Mouse (Mus musculus): ENCODE measurements at regions not wholly inside any gene's neighbourhood (a gene's known extent, or its start where the extent isn't known, plus 50 kb on each side); places are given as distances from the start of the nearest gene placed in this dataset.

DNA sequence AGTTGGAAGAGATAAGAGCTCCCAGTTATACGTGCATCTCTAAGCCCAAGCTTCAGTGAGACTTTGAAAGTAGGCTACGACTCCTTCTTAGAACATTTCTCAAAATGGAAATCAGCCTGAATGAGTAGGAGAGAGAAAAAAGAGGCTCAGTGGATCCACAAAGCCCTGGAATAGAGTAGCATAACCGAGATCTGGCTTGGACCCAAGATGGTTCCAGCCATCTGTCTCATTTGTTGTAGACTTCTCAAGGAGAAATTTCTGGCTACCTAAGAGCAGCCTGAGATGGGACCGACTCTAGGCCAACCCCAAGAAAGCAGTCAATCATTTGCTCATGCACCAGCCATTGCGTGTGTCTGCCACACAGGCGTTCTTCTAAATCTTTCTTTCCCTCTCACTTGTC lies 78.1 kb upstream of the Sox2 start:
- Histone ChIP-seq H3K9me3 (ENCODE audit: control insufficient read depth, low read length) (no peaks in the 10 kb centered on the region), H3K4me2 (replicated peaks; ENCODE audit: low read depth) (no peak overlapping the region), H3K27me3 (ENCODE audit: control insufficient read depth, insufficient read depth, low read length) (no peaks in the 10 kb centered on the region), H3K9ac (ENCODE audit: low read length) (no peak overlapping the region), H3K27ac (replicated peaks) (no peak overlapping the region), H3K4me1 (replicated peaks; ENCODE audit: control insufficient read depth, insufficient read depth) (no peaks in the 10 kb centered on the region), H3K4me3 (ENCODE audit: low read depth, low read length) (no peak overlapping the region), H3K36me3 (ENCODE audit: control insufficient read depth, insufficient read depth, low read length) (no peaks in the 10 kb centered on the region)
- WGBS: 81% methylated on average over 6 of the region's 6 CpGs
- no peak for ATAC-seq (ENCODE audit: low FRiP score, low TSS enrichment)
- TF ChIP-seq CTCF (IDR thresholded peaks at IDR 0.05; ENCODE audit: low read depth): no peak
- TF ChIP-seq EP300 (optimal IDR thresholded peaks at IDR 0.05): no peak
- DNase-seq (ENCODE audit: low spot score): no peak

DNA sequence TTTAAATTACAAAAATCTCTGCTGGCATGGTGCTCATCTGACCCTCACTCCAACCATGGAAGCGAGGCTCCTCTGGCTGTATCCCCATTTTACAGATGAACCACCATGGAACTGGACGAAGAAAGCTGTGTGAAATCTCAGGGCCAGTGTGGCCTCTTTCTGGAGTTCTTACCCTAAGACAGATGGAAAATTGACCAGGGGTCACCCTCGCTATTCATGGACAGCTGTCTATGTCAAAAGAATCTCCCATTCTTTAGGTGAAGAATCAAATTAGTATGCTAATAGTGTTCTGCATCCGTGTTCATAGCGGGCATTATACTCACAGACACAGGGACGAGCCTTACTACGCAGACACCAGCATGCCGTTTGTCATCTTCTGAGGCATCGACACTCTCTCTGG lies 78.6 kb upstream of the Sox2 start:
- H3K27me3 ChIP-seq (ENCODE audit: control insufficient read depth, insufficient read depth, low read length): no peaks in the 10 kb centered on the region
- no peak for TF ChIP-seq EP300 (optimal IDR thresholded peaks at IDR 0.05)
- no peak for TF ChIP-seq CTCF (IDR thresholded peaks at IDR 0.05; ENCODE audit: low read depth)
- no peaks in the 10 kb centered on the region for H3K36me3 ChIP-seq (ENCODE audit: control insufficient read depth, insufficient read depth, low read length)
- no peak for ATAC-seq (ENCODE audit: low FRiP score, low TSS enrichment)
- H3K4me1 ChIP-seq (replicated peaks; ENCODE audit: control insufficient read depth, insufficient read depth): no peaks in the 10 kb centered on the region
- 88% methylated on average over 9 of the region's 9 CpGs for WGBS
- H3K9me3 ChIP-seq (ENCODE audit: control insufficient read depth, low read length): no peaks in the 10 kb centered on the region
- no peak for DNase-seq (ENCODE audit: low spot score)
- H3K4me2 ChIP-seq (replicated peaks; ENCODE audit: low read depth): no peak overlapping the region
- H3K4me3 ChIP-seq (ENCODE audit: low read depth, low read length): no peak overlapping the region
- H3K27ac ChIP-seq (replicated peaks): no peak overlapping the region
- H3K9ac ChIP-seq (ENCODE audit: low read length): no peak overlapping the region

DNA sequence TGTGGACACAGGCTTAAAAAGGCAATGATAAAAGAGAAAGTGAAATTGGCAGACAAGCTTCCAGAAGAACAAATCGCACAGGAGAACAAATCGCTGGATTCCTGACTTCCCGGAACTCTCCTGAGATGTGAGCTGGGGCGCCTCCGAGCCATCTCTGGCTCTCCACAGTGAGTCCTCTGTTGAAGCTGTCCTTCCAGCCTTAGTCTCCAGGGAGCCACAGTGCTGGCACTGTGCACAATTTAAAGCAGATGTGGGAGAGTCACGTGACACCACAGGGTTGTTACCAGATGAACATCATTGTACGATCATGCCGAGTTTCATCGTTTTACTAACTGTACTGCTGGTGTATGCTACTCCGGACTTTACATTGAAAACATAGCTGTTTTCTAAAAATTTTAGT lies 80.2 kb upstream of the Sox2 start:
- H3K4me2 ChIP-seq (replicated peaks; ENCODE audit: low read depth): no peak overlapping the region
- WGBS: 80% methylated on average over 10 of the region's 10 CpGs
- TF ChIP-seq CTCF (IDR thresholded peaks at IDR 0.05; ENCODE audit: low read depth) (no peak), EP300 (optimal IDR thresholded peaks at IDR 0.05) (no peak)
- H3K4me3 ChIP-seq (ENCODE audit: low read depth, low read length): no peak overlapping the region
- ATAC-seq (ENCODE audit: low FRiP score, low TSS enrichment) (no peak), DNase-seq (ENCODE audit: low spot score) (no peak)
- no peak overlapping the region for H3K27ac ChIP-seq (replicated peaks)
- no peaks in the 10 kb centered on the region for H3K27me3 ChIP-seq (ENCODE audit: control insufficient read depth, insufficient read depth, low read length)
- H3K9ac ChIP-seq (ENCODE audit: low read length): no peak overlapping the region
- H3K9me3 ChIP-seq (ENCODE audit: control insufficient read depth, low read length): no peaks in the 10 kb centered on the region
- H3K36me3 ChIP-seq (ENCODE audit: control insufficient read depth, insufficient read depth, low read length): no peaks in the 10 kb centered on the region
- H3K4me1 ChIP-seq (replicated peaks; ENCODE audit: control insufficient read depth, insufficient read depth): no peaks in the 10 kb centered on the region

DNA sequence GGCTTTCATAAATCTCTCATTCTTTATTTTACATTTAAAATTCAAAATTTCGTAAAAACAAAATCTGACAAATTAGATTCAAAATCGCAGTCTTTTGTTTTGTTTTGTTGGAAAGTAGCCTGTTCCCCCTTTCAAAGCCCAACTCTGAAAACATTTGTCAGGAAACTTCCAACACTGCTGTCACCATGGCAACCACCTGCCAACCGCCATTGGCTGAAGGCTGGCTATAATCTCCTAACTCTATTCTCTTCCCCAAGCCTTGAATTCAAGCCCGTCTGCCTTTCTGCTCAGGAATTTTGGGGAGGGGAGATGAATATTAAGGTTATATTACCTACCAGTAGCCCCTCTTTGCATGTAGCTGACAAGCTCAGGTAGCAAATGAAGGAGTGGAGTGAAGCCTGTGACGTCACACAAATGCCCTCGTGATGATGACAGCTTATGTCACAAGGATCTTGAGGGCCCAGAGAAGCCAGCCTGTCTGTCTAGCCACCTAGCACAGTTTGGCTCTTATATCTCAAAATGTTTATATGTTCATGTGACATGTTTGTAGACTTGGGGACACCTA lies 82.0 kb upstream of the Sox2 start:
- no peaks in the 10 kb centered on the region for H3K36me3 ChIP-seq (ENCODE audit: control insufficient read depth, insufficient read depth, low read length)
- ATAC-seq (ENCODE audit: low FRiP score, low TSS enrichment): no peak
- no peak for DNase-seq (ENCODE audit: low spot score)

DNA sequence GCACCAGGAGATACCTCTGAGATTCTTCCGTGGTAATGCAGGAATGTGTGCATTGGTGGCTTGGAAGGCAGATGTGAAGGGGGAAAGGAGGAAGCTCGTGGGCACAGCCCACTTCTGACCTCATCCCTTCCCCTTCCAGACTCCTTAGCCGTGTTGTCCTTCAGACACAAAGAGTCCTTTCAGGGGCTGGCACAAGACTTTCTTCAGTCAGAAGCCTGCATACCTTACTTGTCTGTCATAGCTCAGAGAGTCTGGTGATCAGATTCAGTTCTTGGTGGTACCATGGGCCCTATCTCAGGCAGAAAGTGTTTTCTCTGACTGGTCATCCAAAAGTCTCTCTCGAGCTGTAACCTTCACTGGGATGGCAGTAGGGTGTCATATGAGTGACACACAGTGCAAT lies 84.8 kb upstream of the Sox2 start:
- ATAC-seq (ENCODE audit: low FRiP score, low TSS enrichment) (no peak), DNase-seq (ENCODE audit: low spot score) (no peak)
- Histone ChIP-seq H3K4me2 (replicated peaks; ENCODE audit: low read depth) (no peak overlapping the region), H3K9ac (ENCODE audit: low read length) (no peak overlapping the region), H3K27me3 (ENCODE audit: control insufficient read depth, insufficient read depth, low read length) (no peaks in the 10 kb centered on the region), H3K9me3 (ENCODE audit: control insufficient read depth, low read length) (no peaks in the 10 kb centered on the region), H3K4me3 (ENCODE audit: low read depth, low read length) (no peak overlapping the region), H3K36me3 (ENCODE audit: control insufficient read depth, insufficient read depth, low read length) (no peaks in the 10 kb centered on the region), H3K4me1 (replicated peaks; ENCODE audit: control insufficient read depth, insufficient read depth) (no peaks in the 10 kb centered on the region), H3K27ac (replicated peaks) (no peak overlapping the region)
- TF ChIP-seq CTCF (IDR thresholded peaks at IDR 0.05; ENCODE audit: low read depth) (no peak), EP300 (optimal IDR thresholded peaks at IDR 0.05) (no peak)
- 50% methylated on average over 4 of the region's 4 CpGs for WGBS

More for the DNA sequence above, 82.0 kb upstream of the Sox2 start:
- no peaks in the 10 kb centered on the region for H3K4me1 ChIP-seq (replicated peaks; ENCODE audit: control insufficient read depth, insufficient read depth)
- no peaks in the 10 kb centered on the region for H3K27me3 ChIP-seq (ENCODE audit: control insufficient read depth, insufficient read depth, low read length)
- no peak overlapping the region for H3K9ac ChIP-seq (ENCODE audit: low read length)
- H3K9me3 ChIP-seq (ENCODE audit: control insufficient read depth, low read length): no peaks in the 10 kb centered on the region
- H3K4me3 ChIP-seq (ENCODE audit: low read depth, low read length): no peak overlapping the region
- H3K27ac ChIP-seq (replicated peaks): no peak overlapping the region
- WGBS: 62% methylated on average over 6 of the region's 6 CpGs
- TF ChIP-seq CTCF (IDR thresholded peaks at IDR 0.05; ENCODE audit: low read depth) (no peak), EP300 (optimal IDR thresholded peaks at IDR 0.05) (no peak)
- no peak overlapping the region for H3K4me2 ChIP-seq (replicated peaks; ENCODE audit: low read depth)

DNA sequence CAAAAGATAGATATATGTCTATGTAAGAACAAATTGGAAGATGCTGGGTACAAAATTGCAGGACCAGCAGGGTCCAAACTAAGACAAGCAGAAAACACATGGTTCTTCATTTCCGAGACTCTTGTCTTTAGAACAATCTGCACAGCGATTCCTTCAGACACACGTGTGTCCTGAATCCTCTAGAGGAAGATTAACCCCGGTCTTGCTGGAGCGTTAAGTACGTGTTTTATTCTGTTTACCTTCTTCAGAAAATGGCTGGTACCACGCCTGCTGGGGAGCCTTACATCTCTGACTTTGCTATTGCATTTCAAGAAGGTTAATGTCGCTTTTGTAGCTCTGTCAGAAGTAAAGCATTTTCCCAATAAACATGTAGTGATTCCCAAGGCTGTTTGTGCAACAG lies 87.3 kb upstream of the Sox2 start:
- no peaks in the 10 kb centered on the region for H3K36me3 ChIP-seq (ENCODE audit: control insufficient read depth, insufficient read depth, low read length)
- H3K4me3 ChIP-seq (ENCODE audit: low read depth, low read length): no peak overlapping the region
- H3K4me1 ChIP-seq (replicated peaks; ENCODE audit: control insufficient read depth, insufficient read depth): no peaks in the 10 kb centered on the region
- DNase-seq (ENCODE audit: low spot score) (no peak), ATAC-seq (ENCODE audit: low FRiP score, low TSS enrichment) (no peak)
- no peaks in the 10 kb centered on the region for H3K9me3 ChIP-seq (ENCODE audit: control insufficient read depth, low read length)
- H3K4me2 ChIP-seq (replicated peaks; ENCODE audit: low read depth): no peak overlapping the region
- no peak overlapping the region for H3K9ac ChIP-seq (ENCODE audit: low read length)
- H3K27me3 ChIP-seq (ENCODE audit: control insufficient read depth, insufficient read depth, low read length): no peaks in the 10 kb centered on the region
- H3K27ac ChIP-seq (replicated peaks): no peak overlapping the region
- no peak for TF ChIP-seq CTCF (IDR thresholded peaks at IDR 0.05; ENCODE audit: low read depth)
- TF ChIP-seq EP300 (optimal IDR thresholded peaks at IDR 0.05): no peak
- WGBS: 48% methylated on average over 8 of the region's 8 CpGs

All from stomach, postnatal 0 days (tissue).